Mouse (Mus musculus) layer of hippocampus, postnatal 25 days (tissue): Measurements from ENCODE around the gene Cc2d2a. TPM values are rescaled to one million over a fixed set of nuclear protein-coding genes. Genes with fewer than 3 reads are reported as not detected.

Experiments
- DNase-seq, 2 experiments: peaks; one replicate each; pipeline ENCODE4 v3.0.0; 2022; ENCODE audit warnings: mixed read lengths in 2 of 2, low spot score in 1 of 2; ENCODE audit errors: extremely low spot score in 1 of 2
- total RNA-seq, 2 experiments: library from RNA; stranded (reverse); gene quantifications; 2 replicates each; pipeline ENCODE4 v1.2.3; 2021

Gene Cc2d2a
- total RNA-seq, 2 experiments from 2014 or later, result 15.2 to 18.8 TPM

GRCm38 (mm10) chr5:43723830-43724229 lies 61.7 kb downstream of the Cc2d2a start:
- no peak for DNase-seq

GRCm38 (mm10) chr5:43728375-43729165 lies 66.4 kb downstream of the Cc2d2a start:
- DNase-seq, result no peak

GRCm38 (mm10) chr5:43732381-43732780 lies 70.2 kb downstream of the Cc2d2a start:
- DNase-seq, result no peak

- no peak for DNase-seq
Measured at GRCm38 (mm10) chr5:43744187-43744586, 82.0 kb downstream of the Cc2d2a start.

GRCm38 (mm10) chr5:43745156-43745555 lies 83.0 kb downstream of the Cc2d2a start:
- DNase-seq, result no peak

GRCm38 (mm10) chr5:43748039-43748438 lies 85.9 kb downstream of the Cc2d2a start:
- no peak for DNase-seq

GRCm38 (mm10) chr5:43749092-43749491 lies 86.9 kb downstream of the Cc2d2a start:
- no peak for DNase-seq

- DNase-seq, result no peak
Measured at GRCm38 (mm10) chr5:43770618-43771354, 108.6 kb downstream of the Cc2d2a start.

- DNase-seq, result no peak
Measured at GRCm38 (mm10) chr5:43771555-43771954, 109.4 kb downstream of the Cc2d2a start.

GRCm38 (mm10) chr5:43776407-43776806 lies 114.3 kb downstream of the Cc2d2a start:
- DNase-seq, result no peak

- no peak for DNase-seq
Measured at GRCm38 (mm10) chr5:43776993-43777392, 114.8 kb downstream of the Cc2d2a start.

- no peak for DNase-seq
Measured at GRCm38 (mm10) chr5:43778583-43778982, 116.4 kb downstream of the Cc2d2a start.

GRCm38 (mm10) chr5:43781423-43781976 lies 119.4 kb downstream of the Cc2d2a start:
- DNase-seq, result peak; percentile 8 to 46

GRCm38 (mm10) chr5:43781977-43782930 lies 120.1 kb downstream of the Cc2d2a start:
- DNase-seq, result peak; percentile 72 to 81

GRCm38 (mm10) chr5:43783996-43784395 lies 121.8 kb downstream of the Cc2d2a start:
- no peak for DNase-seq

GRCm38 (mm10) chr5:43786607-43787006 lies 124.5 kb downstream of the Cc2d2a start:
- DNase-seq, result no peak

- no peak for DNase-seq
Measured at GRCm38 (mm10) chr5:43787976-43788752, 126.0 kb downstream of the Cc2d2a start.
